Mouse (Mus musculus) common myeloid progenitor, adult 5-6 weeks (primary cell): ENCODE measurements around the gene Mroh3. TPM values are rescaled to one million over a fixed set of nuclear protein-coding genes. Genes with fewer than 3 reads are reported as not detected.

ENCODE experiments used
- ATAC-seq: replicated peaks from 2 replicates; pipeline ENCODE4 v1.8.0; 2016; ENCODE audit warnings: low read depth, mild to moderate bottlenecking, moderate TSS enrichment, inconsistent platforms; ENCODE audit not compliant: poor library complexity, severe bottlenecking
- total RNA-seq: library from RNA; stranded (forward); fragments of 200-1000, 187-1606 nt; gene quantifications from 2 replicates; pipeline ENCODE4 v1.2.3, GENCODE M21; 2017

Gene Mroh3
- total RNA-seq, result not detected in 2 replicates

- peak; percentile 97 for ATAC-seq
Observed at GRCm38 (mm10) chr1:136212803-136213202, at the start of gene Mroh3. Gene Mroh3, minus strand, starts transcription at chr1:136212828.

GRCm38 (mm10) chr1:136260635-136261238 lies 48.1 kb upstream of the Mroh3 start, which contains the start of gene Gpr25:
Gene Gpr25, minus strand, starts transcription at chr1:136260873.
- no peak for ATAC-seq

GRCm38 (mm10) chr1:136259893-136260634 lies 47.4 kb upstream of the Mroh3 start:
- no peak; the same call in 1 of the 2 replicates for ATAC-seq

GRCm38 (mm10) chr1:136259543-136259892 lies 46.9 kb upstream of the Mroh3 start:
- ATAC-seq, result no peak

- ATAC-seq, result no peak
Observed at GRCm38 (mm10) chr1:136258495-136258894, 45.9 kb upstream of the Mroh3 start.

GRCm38 (mm10) chr1:136255657-136256056 lies 43.0 kb upstream of the Mroh3 start:
- no peak for ATAC-seq

- peak; percentile 71 for ATAC-seq
Observed at GRCm38 (mm10) chr1:136255174-136255573, 42.5 kb upstream of the Mroh3 start.

GRCm38 (mm10) chr1:136254503-136255065 lies 42.0 kb upstream of the Mroh3 start:
- no peak for ATAC-seq

- ATAC-seq, result peak; percentile 30; the same call in 1 of the 2 replicates
Observed at GRCm38 (mm10) chr1:136253472-136253871, 40.8 kb upstream of the Mroh3 start.

- peak; percentile 82 for ATAC-seq
Observed at GRCm38 (mm10) chr1:136249662-136250061, 37.0 kb upstream of the Mroh3 start.

- ATAC-seq, result peak; percentile 48
Observed at GRCm38 (mm10) chr1:136247393-136247792, 34.8 kb upstream of the Mroh3 start.

- no peak for ATAC-seq
Observed at GRCm38 (mm10) chr1:136244469-136244868, 31.8 kb upstream of the Mroh3 start.

GRCm38 (mm10) chr1:136241801-136242200 lies 29.2 kb upstream of the Mroh3 start:
- no peak for ATAC-seq

GRCm38 (mm10) chr1:136238495-136238894 lies 25.9 kb upstream of the Mroh3 start:
- no peak for ATAC-seq

- peak; percentile 64 for ATAC-seq
Observed at GRCm38 (mm10) chr1:136234595-136235092, 22.0 kb upstream of the Mroh3 start.

GRCm38 (mm10) chr1:136233892-136234594 lies 21.4 kb upstream of the Mroh3 start, which contains the start of gene Inava:
Gene Inava, minus strand, starts transcription at chr1:136234264.
- ATAC-seq, result peak; percentile 59

GRCm38 (mm10) chr1:136232986-136233790 lies 20.6 kb upstream of the Mroh3 start:
- ATAC-seq, result no peak

- ATAC-seq, result 0 out of 2 replicates have a peak, but pooled peaks have one; percentile 12
Observed at GRCm38 (mm10) chr1:136232285-136232926, 19.8 kb upstream of the Mroh3 start.

GRCm38 (mm10) chr1:136231596-136231995 lies 19.0 kb upstream of the Mroh3 start:
- no peak for ATAC-seq
